ENCODE assay signal across 9 mouse cellular contexts in genomic region chrX:101285534-101285933, GRCm38 (mm10). TPM values are rescaled to one million over a fixed set of nuclear protein-coding genes. Genes with fewer than 3 reads are reported as not detected.
DNase-seq lines count a peak whose midpoint lies in the region; ATAC-seq and TF ChIP-seq lines count a peak whose summit lies in the region.
"Had no signal": no experiment of that assay in that cellular context is flagged by ENCODE, and none has a peak within 500 bp of the region (broad histone marks: within the 10 kb centered on the region; RNA-seq: fewer than 3 reads in every experiment).

No protein-coding gene starts in this region.

- no peak overlapping the region for H3K27ac ChIP-seq in gastrocnemius, adult 2 months
- H3K27ac ChIP-seq in forebrain, embryonic 15.5 days (replicated peaks): no peak overlapping the region
- no peak overlapping the region for H3K27ac ChIP-seq in kidney, embryonic 16.5 days (ENCODE audit: low read length)
- H3K27ac ChIP-seq: lung, embryonic 15.5 days had no signal

- H3K27me3 ChIP-seq in forebrain, embryonic 15.5 days: no peaks in the 10 kb centered on the region
- peaks cover 6% of the 10 kb centered on the region; the same call in 1 of the 2 replicates for H3K27me3 ChIP-seq in kidney, embryonic 16.5 days (ENCODE audit: insufficient read depth, low read length)
- H3K27me3 ChIP-seq: lung, embryonic 15.5 days had no signal

- intact Hi-C loops in gastrocnemius, adult 2 months (cut with DNase I): loop anchor here (5.0 kb wide), 1 partner anchor 153 kb away; no protein-coding TSS in a partner anchor
- intact Hi-C loops in gastrocnemius, postnatal 36 days (cut with DNase I): no loop called here

- no peak overlapping the region for H3K4me3 ChIP-seq in gastrocnemius, adult 2 months
- no peak overlapping the region for H3K4me3 ChIP-seq in forebrain, embryonic 15.5 days
- no peak overlapping the region for H3K4me3 ChIP-seq in kidney, embryonic 16.5 days (ENCODE audit: low read length)
- H3K4me3 ChIP-seq: lung, embryonic 15.5 days had no signal

- no peak overlapping the region for H3K4me2 ChIP-seq in forebrain, embryonic 15.5 days (replicated peaks)
- no peak overlapping the region for H3K4me2 ChIP-seq in kidney, embryonic 16.5 days (replicated peaks; ENCODE audit: low read depth, low read length)
- H3K4me2 ChIP-seq: lung, embryonic 15.5 days had no signal

- peaks cover 29% of the 10 kb centered on the region for H3K36me3 ChIP-seq in forebrain, embryonic 15.5 days
- H3K36me3 ChIP-seq in kidney, embryonic 16.5 days (ENCODE audit: insufficient read depth, low read length): peaks cover 70% of the 10 kb centered on the region

- H3K9me3 ChIP-seq in forebrain, embryonic 15.5 days: no peaks in the 10 kb centered on the region
- H3K9me3 ChIP-seq in kidney, embryonic 16.5 days (ENCODE audit: low read length): no peaks in the 10 kb centered on the region
- H3K9me3 ChIP-seq: lung, embryonic 15.5 days had no signal

- peak; percentile 50 for DNase-seq in gastrocnemius, adult 2 months
- DNase-seq in gastrocnemius, postnatal 36 days: no peak
- DNase-seq in brain, embryonic 14.5 days (ENCODE audit: low read depth): peak; percentile 68
- peak; percentile 64 for DNase-seq in lung, postnatal 10 days
- DNase-seq in spleen, adult 12 weeks (ENCODE audit: low spot score): peak; percentile 46

- H3K4me1 ChIP-seq in forebrain, embryonic 15.5 days: no peaks in the 10 kb centered on the region
- no peaks in the 10 kb centered on the region for H3K4me1 ChIP-seq in kidney, embryonic 16.5 days (ENCODE audit: insufficient read depth, low read length)
- H3K4me1 ChIP-seq: lung, embryonic 15.5 days had no signal

- WGBS in forebrain, embryonic 15.5 days: 31% methylated on average over 6 of the region's 6 CpGs
- 31% methylated on average over 6 of the region's 6 CpGs for WGBS in kidney, embryonic 16.5 days

- peak; percentile 62 for TF ChIP-seq CTCF in gastrocnemius, adult 2 months (IDR thresholded peaks at IDR 0.05)
- TF ChIP-seq CTCF in brain, embryonic 14.5 days (IDR thresholded peaks at IDR 0.05; ENCODE audit: borderline replicate concordance, extremely low read depth, insufficient read depth, insufficient read length): peak; percentile 76

- peak; percentile 75 for ATAC-seq in CD4-positive, CD25-positive, alpha-beta regulatory T cell, adult 4 months
- peak; percentile 67 for ATAC-seq in forebrain, embryonic 15.5 days (replicated peaks)
- peak; percentile 59; the same call in 1 of the 2 replicates for ATAC-seq in kidney, embryonic 16.5 days (ENCODE audit: low FRiP score, low TSS enrichment)

- no peak for TF ChIP-seq POLR2A in brain, embryonic 14.5 days (IDR thresholded peaks at IDR 0.05; ENCODE audit: borderline replicate concordance, extremely low read depth, insufficient read depth, insufficient read length, poor library complexity, severe bottlenecking)

- no peak overlapping the region for H3K9ac ChIP-seq in forebrain, embryonic 15.5 days (replicated peaks)
- no peak overlapping the region for H3K9ac ChIP-seq in kidney, embryonic 16.5 days (replicated peaks; ENCODE audit: low read length)
- H3K9ac ChIP-seq: lung, embryonic 15.5 days had no signal

RNA-seq across cellular contexts. Expression of gene Med12, which starts 11.7 kb away (rescaled TPM):
- 10 to 100 TPM; 17.2 to 19.4 TPM for total RNA-seq in gastrocnemius, adult 2 months (2021)
- total RNA-seq in gastrocnemius, postnatal 36 days (2021): 10 to 100 TPM; 15.5 to 18.1 TPM
- 10 to 100 TPM; 72.2 to 98.1 TPM for polyA plus RNA-seq in CD4-positive, CD25-positive, alpha-beta regulatory T cell, adult 4 months (2017; shearing (Covaris generic))
- polyA plus RNA-seq in brain, embryonic 14.5 days (2012; rRNA removed): 63.6 and 77.3 TPM in 2 replicates
- 21.6 and 28.6 TPM in 2 replicates for polyA plus RNA-seq in forebrain, embryonic 15.5 days (2015; fragmentation: Nextera tagmentation; extraction: Ambion mirVana)
- polyA plus RNA-seq in kidney, embryonic 16.5 days (2015; fragmentation: Nextera tagmentation; extraction: Ambion mirVana): 40.8 and 42.3 TPM in 2 replicates

RNA-seq across cellular contexts. Expression of gene Nlgn3, which starts 13.4 kb away (rescaled TPM):
- total RNA-seq in gastrocnemius, adult 2 months (2021): under 1 TPM; 0.06 to 0.18 TPM
- under 1 TPM; 0.08 to 0.15 TPM for total RNA-seq in gastrocnemius, postnatal 36 days (2021)
- polyA plus RNA-seq in CD4-positive, CD25-positive, alpha-beta regulatory T cell, adult 4 months (2017; shearing (Covaris generic)): under 1 TPM; 0.11 to 0.37 TPM
- 35.0 and 54.4 TPM in 2 replicates for polyA plus RNA-seq in brain, embryonic 14.5 days (2012; rRNA removed)
- 53.6 and 55.8 TPM in 2 replicates for polyA plus RNA-seq in forebrain, embryonic 15.5 days (2015; fragmentation: Nextera tagmentation; extraction: Ambion mirVana)
- 6.8 and 7.5 TPM in 2 replicates for polyA plus RNA-seq in kidney, embryonic 16.5 days (2015; fragmentation: Nextera tagmentation; extraction: Ambion mirVana)

RNA-seq across cellular contexts. Expression of gene Gm20489, which starts 16.7 kb away (rescaled TPM):
- not detected for total RNA-seq in gastrocnemius, adult 2 months (2021)
- not detected for total RNA-seq in gastrocnemius, postnatal 36 days (2021)
- polyA plus RNA-seq in CD4-positive, CD25-positive, alpha-beta regulatory T cell, adult 4 months (2017; shearing (Covaris generic)): under 1 TPM in 1 of 2 experiments, not detected in 1; 0.42 TPM
- not detected in 2 replicates for polyA plus RNA-seq in brain, embryonic 14.5 days (2012; rRNA removed)
- not detected in 2 replicates for polyA plus RNA-seq in forebrain, embryonic 15.5 days (2015; fragmentation: Nextera tagmentation; extraction: Ambion mirVana)
- not detected in 2 replicates for polyA plus RNA-seq in kidney, embryonic 16.5 days (2015; fragmentation: Nextera tagmentation; extraction: Ambion mirVana)
- polyA plus RNA-seq: lung, embryonic 15.5 days had no signal

RNA-seq across cellular contexts. Expression of gene Il2rg, which starts 17.5 kb away (rescaled TPM):
- 1 to 10 TPM; 1.2 to 2.9 TPM for total RNA-seq in gastrocnemius, adult 2 months (2021)
- 1 to 10 TPM; 1.8 to 2.5 TPM for total RNA-seq in gastrocnemius, postnatal 36 days (2021)
- polyA plus RNA-seq in CD4-positive, CD25-positive, alpha-beta regulatory T cell, adult 4 months (2017; shearing (Covaris generic)): 1,000 to 10,000 TPM; 2,002 to 2,386 TPM
- polyA plus RNA-seq in brain, embryonic 14.5 days (2012; rRNA removed): 4.1 and 5.9 TPM in 2 replicates
- polyA plus RNA-seq in forebrain, embryonic 15.5 days (2015; fragmentation: Nextera tagmentation; extraction: Ambion mirVana): 4.3 and 7.1 TPM in 2 replicates
- 26.0 and 26.5 TPM in 2 replicates for polyA plus RNA-seq in kidney, embryonic 16.5 days (2015; fragmentation: Nextera tagmentation; extraction: Ambion mirVana)

RNA-seq across cellular contexts. Expression of gene Gm614, which starts 21.7 kb away (rescaled TPM):
- not detected for total RNA-seq in gastrocnemius, adult 2 months (2021)
- total RNA-seq in gastrocnemius, postnatal 36 days (2021): not detected
- 1 to 10 TPM; 1.7 to 2.9 TPM for polyA plus RNA-seq in CD4-positive, CD25-positive, alpha-beta regulatory T cell, adult 4 months (2017; shearing (Covaris generic))
- polyA plus RNA-seq in brain, embryonic 14.5 days (2012; rRNA removed): not detected in 2 replicates
- polyA plus RNA-seq in forebrain, embryonic 15.5 days (2015; fragmentation: Nextera tagmentation; extraction: Ambion mirVana): not detected in 2 replicates
- polyA plus RNA-seq in kidney, embryonic 16.5 days (2015; fragmentation: Nextera tagmentation; extraction: Ambion mirVana): not detected in 2 replicates
- polyA plus RNA-seq: lung, embryonic 15.5 days had no signal

Comparison
In these comparisons a context has a peak if more than half of its experiments do, and no peak if none do; other contexts are left out.
1. DNase-seq: peak in gastrocnemius, adult 2 months (single experiment), brain, embryonic 14.5 days (single experiment), lung, postnatal 10 days (single experiment) and spleen, adult 12 weeks (single experiment); none in gastrocnemius, postnatal 36 days (0 of 2).
2. Peak in every context shown above with its lines, with median percentiles within 50 percentile points of each other: ATAC-seq.